Mouse (Mus musculus): ENCODE measurements around the gene Etnk2.

DNA sequence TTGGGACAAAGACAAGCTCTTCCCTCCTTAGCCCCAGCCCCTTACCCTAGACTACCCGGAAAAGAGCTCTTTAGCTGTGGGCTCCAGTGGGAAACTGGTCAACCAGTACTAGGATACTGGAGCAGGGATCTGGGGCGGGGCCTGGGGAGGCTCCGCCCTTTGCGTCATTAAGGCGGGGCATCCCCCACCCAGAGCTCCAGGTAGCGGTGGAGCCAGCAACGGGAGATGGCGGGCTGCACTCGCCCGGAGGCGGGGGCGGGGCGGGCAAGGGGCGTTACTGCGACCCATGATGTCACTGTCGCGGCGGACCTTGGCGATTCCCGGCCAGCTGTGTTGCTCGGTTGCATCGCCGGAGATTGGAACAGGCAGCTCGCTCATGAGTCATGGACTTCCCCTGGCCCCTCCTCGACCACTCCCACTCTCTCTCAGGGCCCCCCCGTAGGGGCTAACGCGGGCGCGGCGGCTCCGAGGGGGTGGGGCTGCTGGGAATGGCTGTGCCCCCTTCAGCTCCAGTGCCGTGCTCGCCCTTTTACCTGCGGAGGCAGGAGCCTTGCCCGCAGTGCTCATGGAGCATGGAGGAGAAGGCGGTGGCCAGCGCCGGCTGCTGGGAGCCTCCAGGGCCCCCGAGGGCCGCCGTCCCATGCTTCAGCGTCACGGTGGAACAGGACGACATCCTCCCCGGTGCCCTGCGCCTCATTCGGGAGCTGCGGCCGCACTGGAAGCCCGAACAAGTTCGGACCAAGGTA is at the start of gene Etnk2:
- no peak for TF ChIP-seq CTCF (conservative IDR thresholded peaks at IDR 0.05; ENCODE audit: low read length)
- no peak for TF ChIP-seq POU5F1 (IDR thresholded peaks at IDR 0.05; ENCODE audit: borderline replicate concordance, low read length)
- no peak for TF ChIP-seq NANOG (IDR thresholded peaks at IDR 0.05; ENCODE audit: borderline replicate concordance, low read length)

All from E14TG2a.4 (cell line).